Mouse (Mus musculus): ENCODE results near the gene 9830107B12Rik. TPM values are rescaled to one million over a fixed set of nuclear protein-coding genes. Genes with fewer than 3 reads are reported as not detected.

Gene 9830107B12Rik
- total RNA-seq, 2 experiments from 2014 or later, result not detected

DNA sequence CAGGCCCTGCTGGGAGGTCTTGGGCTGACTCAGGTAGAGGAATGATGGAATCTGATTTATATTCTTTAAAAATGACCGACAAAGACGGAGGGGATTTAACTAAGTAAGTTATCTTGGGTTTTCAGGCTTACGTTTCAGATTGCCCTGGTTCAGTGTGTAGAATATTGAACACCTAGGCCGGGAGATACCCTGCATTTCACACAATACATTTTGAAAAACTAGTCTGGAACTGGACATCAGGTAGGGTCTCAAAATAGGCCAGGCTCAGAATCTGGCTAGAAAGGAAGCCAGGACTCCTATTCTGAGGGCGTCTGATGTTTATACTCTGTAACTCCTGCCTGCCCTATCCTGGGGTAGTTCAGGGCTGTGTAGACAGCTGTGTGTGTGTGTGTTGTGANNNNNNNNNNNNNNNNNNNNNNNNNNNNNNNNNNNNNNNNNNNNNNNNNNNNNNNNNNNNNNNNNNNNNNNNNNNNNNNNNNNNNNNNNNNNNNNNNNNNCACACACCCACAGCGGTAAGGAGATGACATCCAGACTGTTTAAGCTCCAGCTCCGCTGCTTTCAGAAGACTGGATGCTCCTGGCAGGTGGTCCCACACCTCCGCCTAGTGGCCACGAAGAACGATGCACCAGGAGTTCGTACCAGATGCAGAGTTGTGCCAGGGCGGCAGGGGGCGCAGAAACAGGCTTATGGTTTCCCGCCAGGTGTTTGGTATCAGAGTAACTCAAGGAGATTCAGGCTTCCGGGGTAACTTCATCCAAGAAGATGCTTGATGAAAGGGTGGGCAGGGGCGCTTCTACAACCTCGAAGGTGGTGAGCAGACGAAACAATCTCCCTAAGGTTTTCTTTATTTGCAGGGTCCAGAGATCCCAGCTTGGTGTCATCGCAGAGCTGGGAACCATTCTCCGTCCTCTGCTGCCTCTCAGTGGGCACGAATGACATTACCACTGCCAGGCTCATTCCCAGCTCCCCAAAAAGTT is 45.3 kb downstream of the 9830107B12Rik start:
- peak; percentile 76 for TF ChIP-seq CTCF (conservative IDR thresholded peaks at IDR 0.05)
- peak; percentile 84 to 86 for DNase-seq (ENCODE audit: low spot score in 2 of 2)
- H3K4me3 ChIP-seq, result no peak overlapping the region

DNA sequence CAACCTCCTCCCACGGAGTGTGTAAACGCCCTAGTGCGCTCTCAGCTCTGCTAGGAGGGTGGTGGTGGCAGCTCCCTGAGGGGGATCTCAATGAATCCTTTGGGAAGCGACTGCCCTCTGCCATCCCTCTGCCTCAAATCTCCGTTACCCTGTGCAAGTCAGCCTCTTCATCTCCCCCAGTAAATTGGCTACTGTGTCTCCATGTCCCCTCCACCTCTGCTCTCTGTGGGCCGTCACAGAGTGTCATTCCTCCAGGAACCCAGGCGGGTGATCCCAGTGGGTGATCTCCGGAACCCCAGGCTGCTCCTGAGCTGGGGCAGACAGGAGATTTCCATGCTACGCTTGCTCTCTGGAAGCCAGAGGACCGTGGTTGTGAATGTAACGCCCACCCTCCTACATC is 46.8 kb downstream of the 9830107B12Rik start:
- H3K4me3 ChIP-seq, result no peak overlapping the region
- TF ChIP-seq CTCF (conservative IDR thresholded peaks at IDR 0.05), result no peak
- no peak overlapping the region for H3K27ac ChIP-seq
- no peak for DNase-seq (ENCODE audit: low spot score in 2 of 2)

More for the DNA sequence above, 45.3 kb downstream of the 9830107B12Rik start:
- H3K27ac ChIP-seq, result no peak overlapping the region

DNA sequence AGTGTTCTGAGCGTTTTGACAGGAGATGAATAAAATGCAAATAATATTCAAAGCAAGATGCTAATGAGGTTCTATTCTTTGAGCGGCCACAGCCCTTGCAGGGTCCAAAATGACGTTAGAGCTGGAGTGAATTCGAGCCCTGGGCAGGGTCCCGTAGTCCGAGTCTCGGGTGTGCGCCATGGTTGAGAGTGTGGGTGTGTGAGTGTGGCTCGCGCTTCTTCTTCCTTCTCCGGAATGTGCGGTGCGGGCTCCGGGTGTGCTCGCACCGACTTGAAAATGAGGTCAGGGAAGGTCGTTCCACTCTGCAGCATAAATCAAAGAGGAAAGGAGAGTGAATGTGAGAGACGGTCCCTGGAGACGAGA is 47.6 kb downstream of the 9830107B12Rik start:
- H3K4me3 ChIP-seq, result no peak overlapping the region
- DNase-seq (ENCODE audit: low spot score in 2 of 2), result no peak

DNA sequence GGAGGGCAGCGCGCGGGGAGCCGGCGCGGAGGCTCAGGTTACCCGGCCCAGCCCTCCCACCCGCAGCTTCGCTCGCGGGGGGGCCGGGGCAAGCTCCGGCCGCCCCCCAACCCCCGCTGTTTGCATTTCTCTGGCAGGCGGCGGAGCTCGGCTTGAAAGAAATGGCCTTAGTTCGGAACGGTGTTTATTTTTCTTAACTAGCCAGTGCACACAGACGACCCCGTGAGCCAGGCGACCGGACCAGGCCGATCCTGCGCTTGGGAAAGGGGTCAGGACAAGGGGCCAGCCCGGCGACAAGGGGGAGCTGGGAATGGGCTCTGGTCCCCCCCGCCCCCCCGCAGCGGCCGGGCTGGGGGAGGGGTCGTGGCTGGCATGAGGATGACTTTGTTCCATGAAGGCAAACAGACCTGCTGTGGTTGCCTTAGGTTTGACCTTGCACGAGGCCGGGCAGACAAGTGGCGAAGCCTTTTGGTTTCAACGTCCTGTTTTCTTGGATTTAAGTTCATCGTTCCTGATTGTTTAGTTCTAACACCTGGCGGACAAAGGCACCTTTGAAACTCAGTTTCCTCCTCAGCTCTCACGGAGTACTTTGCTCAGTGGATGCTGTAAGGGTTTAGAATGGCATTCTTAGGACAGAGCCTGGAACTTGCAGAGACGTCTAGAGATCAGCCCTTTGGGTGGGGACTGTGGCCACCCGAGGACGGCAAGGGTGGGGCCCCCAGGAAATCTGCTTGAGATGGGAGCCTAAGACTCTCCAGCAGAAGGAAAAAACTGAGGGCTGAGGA is 48.1 kb downstream of the 9830107B12Rik start:
- H3K27ac ChIP-seq, result no peak overlapping the region
- H3K4me3 ChIP-seq, result no peak overlapping the region
- no peak for TF ChIP-seq CTCF (conservative IDR thresholded peaks at IDR 0.05)
- no peak for DNase-seq (ENCODE audit: low spot score in 2 of 2)

More for the DNA sequence above, 47.6 kb downstream of the 9830107B12Rik start:
- no peak overlapping the region for H3K27ac ChIP-seq
- no peak for TF ChIP-seq CTCF (conservative IDR thresholded peaks at IDR 0.05)

DNA sequence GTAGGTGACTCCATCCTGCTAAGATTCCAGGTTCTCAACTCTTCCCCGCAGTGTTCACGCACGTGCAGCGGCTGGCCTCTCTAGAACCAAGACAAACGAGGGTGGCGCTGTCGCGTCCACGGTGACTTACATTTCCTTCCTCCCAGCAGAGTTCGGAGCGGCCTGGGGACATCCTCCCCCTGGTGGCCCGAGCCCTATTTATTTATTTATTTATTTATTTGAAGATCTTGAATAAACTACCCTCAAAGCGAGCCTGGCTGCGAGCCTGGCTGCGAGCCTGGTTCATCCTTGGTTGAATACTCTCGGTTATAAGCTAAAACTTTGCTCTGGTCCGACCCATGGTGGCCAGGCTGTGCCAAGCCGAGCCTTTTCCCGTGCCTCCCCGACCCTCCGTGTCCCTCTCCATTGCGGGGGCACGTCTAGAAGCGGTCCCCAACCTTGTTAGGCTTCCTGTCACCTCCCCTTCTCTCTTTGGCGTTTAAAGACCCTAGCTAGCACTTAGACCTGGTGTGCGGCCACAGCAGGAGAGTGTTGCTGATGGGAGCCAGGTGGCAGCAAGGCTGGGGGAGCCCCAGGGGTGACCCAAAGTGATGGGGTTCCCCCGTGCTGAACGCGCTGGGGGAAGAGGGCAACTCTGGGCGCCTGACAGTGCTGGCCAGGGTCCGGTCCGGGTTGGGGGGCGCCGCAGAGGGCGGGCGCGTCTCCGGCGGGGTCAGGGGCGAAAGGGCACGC is 48.9 kb downstream of the 9830107B12Rik start:
- Histone ChIP-seq H3K4me3 (no peak overlapping the region), H3K27ac (no peak overlapping the region)
- no peak for DNase-seq (ENCODE audit: low spot score in 2 of 2)
- TF ChIP-seq CTCF (conservative IDR thresholded peaks at IDR 0.05), result peak; percentile 63

DNA sequence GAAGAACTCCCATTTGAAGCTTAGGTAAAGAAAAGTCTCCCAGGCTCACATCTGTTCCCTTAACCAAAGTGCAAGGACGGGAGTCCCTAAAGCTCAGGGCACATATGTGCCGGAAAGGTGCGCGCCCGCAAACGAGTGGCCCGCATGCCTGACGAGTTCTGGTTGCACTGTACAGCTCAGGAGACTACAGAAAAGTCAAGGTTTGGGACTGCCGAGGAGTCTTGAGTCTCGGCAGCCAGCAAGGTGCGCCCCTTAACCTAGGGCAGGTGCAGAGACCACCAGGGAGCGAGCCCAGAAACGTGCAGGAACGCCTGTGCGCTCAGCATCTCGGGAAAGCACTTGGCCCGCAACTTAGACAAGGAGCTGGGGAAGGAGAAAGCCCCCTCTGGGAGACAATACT is 49.7 kb downstream of the 9830107B12Rik start:
- Histone ChIP-seq H3K27ac (no peak overlapping the region), H3K4me3 (no peak overlapping the region)
- DNase-seq (ENCODE audit: low spot score in 2 of 2), result no peak
- no peak for TF ChIP-seq CTCF (conservative IDR thresholded peaks at IDR 0.05)

DNA sequence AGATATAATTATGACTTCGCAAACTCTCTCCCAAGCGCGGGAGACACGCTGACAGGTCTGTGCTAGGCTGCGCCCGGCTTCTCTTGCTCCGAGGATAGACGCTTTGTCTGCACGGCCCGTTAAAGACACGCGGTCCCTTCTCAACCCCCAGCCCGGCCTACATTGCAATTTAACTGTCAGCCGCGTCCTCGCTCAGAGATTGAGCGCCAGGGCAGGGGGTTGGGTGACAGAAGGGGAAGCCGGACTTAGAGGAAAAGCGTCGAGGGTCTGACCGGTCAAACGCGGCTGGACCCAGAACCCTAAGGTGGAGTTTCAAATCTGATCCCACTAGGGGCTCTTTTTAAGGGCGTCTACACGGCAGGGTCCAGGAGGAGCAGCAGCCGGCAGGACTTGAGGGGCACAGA is 50.3 kb downstream of the 9830107B12Rik start:
- DNase-seq (ENCODE audit: low spot score in 2 of 2), result no peak
- Histone ChIP-seq H3K4me3 (no peak overlapping the region), H3K27ac (no peak overlapping the region)
- TF ChIP-seq CTCF (conservative IDR thresholded peaks at IDR 0.05), result no peak

DNA sequence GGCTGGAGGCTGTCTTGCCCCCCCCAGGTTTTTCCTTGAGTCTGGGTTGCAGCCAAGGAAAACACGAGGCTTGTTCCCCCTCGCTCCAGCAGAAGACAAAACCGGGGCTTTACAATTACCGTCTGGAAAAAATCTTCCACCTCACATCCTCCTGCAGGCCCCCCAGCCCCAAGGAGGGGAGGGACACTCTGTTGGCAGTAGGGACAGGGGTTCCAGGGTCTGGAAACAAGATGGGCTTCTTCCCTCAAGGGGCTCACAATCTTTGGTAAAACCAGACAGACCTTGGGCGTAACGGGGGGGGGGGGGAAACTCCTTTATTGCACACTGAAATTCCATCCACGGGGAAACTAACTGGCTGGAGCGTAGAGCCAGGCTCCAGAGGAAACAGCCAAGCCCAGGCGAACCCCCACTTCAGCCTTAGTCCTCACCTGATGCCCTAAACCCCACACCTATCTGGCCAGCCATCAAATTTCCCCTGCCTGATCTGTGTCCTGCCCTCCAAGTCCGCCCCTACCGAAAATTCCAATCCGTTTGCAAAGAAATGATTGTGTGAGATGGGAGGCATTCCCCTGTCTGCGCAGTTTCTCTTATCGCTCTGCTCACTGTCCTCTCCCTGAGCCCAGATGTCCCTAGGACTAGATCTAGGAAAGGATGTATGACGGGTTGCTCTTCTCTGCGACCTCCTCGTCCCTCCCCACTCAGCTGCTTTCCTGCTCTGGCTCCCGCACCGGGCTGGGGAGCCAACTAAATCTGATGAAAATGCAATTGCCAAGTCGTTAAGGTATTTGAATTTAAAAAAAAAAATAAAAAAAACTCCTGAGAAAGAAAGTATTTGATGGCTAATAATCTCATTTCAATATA is 51.0 kb downstream of the 9830107B12Rik start:
- Histone ChIP-seq H3K4me3 (no peak overlapping the region), H3K27ac (no peak overlapping the region)
- DNase-seq (ENCODE audit: low spot score in 2 of 2), result no peak
- TF ChIP-seq CTCF (conservative IDR thresholded peaks at IDR 0.05), result no peak

DNA sequence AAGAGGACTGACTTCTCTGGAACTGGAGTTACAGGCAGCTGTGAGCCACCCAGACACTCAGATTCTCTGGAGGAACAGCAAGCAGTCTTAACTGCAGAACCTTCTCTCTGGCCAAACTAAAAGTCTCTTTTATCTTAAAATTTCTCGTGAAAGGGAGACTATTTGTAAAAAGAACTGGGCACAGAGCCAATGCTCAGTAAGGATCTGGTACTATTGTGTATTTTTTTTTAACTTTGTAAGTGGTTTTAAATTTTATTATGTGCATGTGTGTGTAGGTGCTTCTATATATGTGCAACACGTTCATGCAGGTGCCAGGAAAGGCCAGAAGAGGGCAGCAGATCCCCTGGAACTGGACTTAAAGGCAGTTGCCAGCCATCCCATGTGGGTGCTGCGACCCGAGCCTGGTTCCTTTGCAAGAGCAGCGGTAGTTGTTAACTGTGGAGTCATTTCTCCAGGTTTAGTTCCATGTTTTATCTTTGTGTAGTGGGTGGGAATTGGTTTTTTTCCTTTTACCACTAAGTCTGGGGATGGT is 52.7 kb downstream of the 9830107B12Rik start:
- no peak for DNase-seq (ENCODE audit: low spot score in 2 of 2)
- no peak overlapping the region for H3K27ac ChIP-seq
- TF ChIP-seq CTCF (conservative IDR thresholded peaks at IDR 0.05), result peak; percentile 31; the same call in 1 of the 2 replicates
- no peak overlapping the region for H3K4me3 ChIP-seq

DNA sequence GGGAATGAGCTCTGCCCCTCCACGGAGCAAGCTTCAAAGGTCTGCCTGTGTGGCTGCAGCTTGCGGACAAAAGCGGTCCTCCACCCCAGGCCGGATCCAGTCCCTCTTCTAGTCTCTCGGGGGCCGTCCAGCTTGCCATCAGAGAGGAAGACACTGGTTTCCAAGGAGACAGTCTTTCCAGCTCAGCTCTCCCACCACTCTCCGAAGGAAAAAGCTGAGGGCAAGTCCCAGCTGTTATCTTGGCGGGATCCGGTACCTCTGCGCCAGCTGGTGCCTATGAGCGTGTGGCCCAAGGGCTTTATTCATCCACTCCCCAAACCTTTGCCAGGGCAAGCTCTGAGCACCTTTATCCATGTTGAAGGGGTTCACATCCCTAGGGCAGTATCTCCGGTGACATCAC is 55.8 kb downstream of the 9830107B12Rik start:
- no peak for DNase-seq (ENCODE audit: low spot score in 2 of 2)
- Histone ChIP-seq H3K4me3 (no peak overlapping the region), H3K27ac (no peak overlapping the region)
- no peak for TF ChIP-seq CTCF (conservative IDR thresholded peaks at IDR 0.05)

DNA sequence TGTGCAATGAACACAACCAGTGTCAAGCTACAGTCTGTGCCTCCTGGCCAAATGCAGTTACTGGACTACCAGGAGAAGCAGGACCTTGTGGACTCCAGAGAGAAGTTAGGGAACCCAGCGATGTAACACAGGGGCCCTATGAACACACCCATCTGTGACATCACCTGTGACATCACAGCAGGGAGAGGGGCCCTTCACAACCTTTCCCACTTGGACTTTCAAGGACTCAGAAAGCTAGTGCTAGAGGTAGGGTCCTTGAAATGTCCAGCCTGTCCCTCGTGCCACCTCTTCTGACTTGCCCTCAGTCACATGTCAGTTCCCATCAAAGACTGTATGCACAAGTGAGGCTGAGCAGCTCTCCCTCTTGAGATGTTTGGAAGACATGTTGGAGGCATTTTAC is 56.6 kb downstream of the 9830107B12Rik start:
- no peak for TF ChIP-seq CTCF (conservative IDR thresholded peaks at IDR 0.05)
- no peak for DNase-seq (ENCODE audit: low spot score in 2 of 2)
- no peak overlapping the region for H3K4me3 ChIP-seq
- no peak overlapping the region for H3K27ac ChIP-seq

DNA sequence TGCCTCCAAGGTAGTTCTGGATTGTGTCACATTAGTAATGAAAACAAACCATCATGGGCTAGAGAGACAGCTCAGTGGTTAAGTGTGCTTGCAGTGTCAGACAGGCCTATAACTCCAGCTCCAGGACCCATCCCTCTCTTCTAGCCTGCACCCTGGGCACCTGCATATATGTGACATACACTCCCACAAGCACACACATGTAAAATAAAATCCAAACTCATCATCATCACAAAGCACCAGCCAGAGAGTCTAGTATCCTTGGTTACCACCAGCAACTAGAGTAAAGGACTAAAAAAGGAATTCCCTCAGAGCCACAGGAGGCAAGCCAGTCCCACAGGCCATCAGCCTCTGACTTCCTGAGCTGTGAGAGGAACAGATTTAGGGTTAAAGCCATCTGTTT is 57.0 kb downstream of the 9830107B12Rik start, which contains the start of gene 1700067P10Rik:
Gene 1700067P10Rik, plus strand, starts transcription at position 301 of the 400 bp plus-strand sequence.
- no peak for DNase-seq (ENCODE audit: low spot score in 2 of 2)
- no peak for TF ChIP-seq CTCF (conservative IDR thresholded peaks at IDR 0.05)
- no peak within 1 kb of the TSS for H3K27ac ChIP-seq
- no peak within 1 kb of the TSS for H3K4me3 ChIP-seq
